Mouse (Mus musculus) midbrain, embryonic 14.5 days (tissue): ENCODE data around the gene 6030468B19Rik. TPM values are rescaled to one million over a fixed set of nuclear protein-coding genes. Genes with fewer than 3 reads are reported as not detected.

Experiments used
- ATAC-seq: fragments of 200-750 bp; cut with Nextera tagmentation; 2 replicates; pipeline ENCODE4 v1.8.0; 2017; ENCODE audit warnings: moderate number of reproducible peaks, moderate library complexity; ENCODE audit not compliant: low FRiP score, low TSS enrichment
- DNase-seq: peaks from one replicate; pipeline ENCODE4 v3.0.0-alpha.2; 2015
- H3K27ac ChIP-seq: fragments of 300-500 bp; sonication (generic); replicated peaks from 2 replicates; pipeline ENCODE4 v1.5.1; 2014; ENCODE audit warnings: mild to moderate bottlenecking, low read depth, low read length, moderate library complexity
- H3K27me3 ChIP-seq: fragments of 300-500 bp; sonication (generic); 2 replicates; pipeline ENCODE4 v1.6.1; 2014; ENCODE audit warnings: low read length, control low read depth, mixed read lengths; ENCODE audit not compliant: control insufficient read depth, insufficient read depth
- H3K36me3 ChIP-seq: fragments of 300-500 bp; sonication (generic); 2 replicates; pipeline ENCODE4 v1.6.1; 2014; ENCODE audit warnings: low read length, control low read depth; ENCODE audit not compliant: control insufficient read depth, insufficient read depth
- H3K4me1 ChIP-seq: fragments of 300-500 bp; sonication (generic); 2 replicates; pipeline ENCODE4 v1.6.1; 2014; ENCODE audit warnings: mild to moderate bottlenecking, antibody characterized with exemption, low read length, control low read depth; ENCODE audit not compliant: control insufficient read depth, insufficient read depth
- H3K4me2 ChIP-seq: fragments of 300-500 bp; sonication (generic); 2 replicates; pipeline ENCODE4 v1.6.1; 2014; ENCODE audit warnings: mild to moderate bottlenecking, low read length, moderate library complexity
- H3K4me3 ChIP-seq: fragments of 300-500 bp; sonication (generic); replicated peaks from 2 replicates; pipeline ENCODE4 v1.5.1; 2014; ENCODE audit warnings: low read depth, low read length
- H3K9ac ChIP-seq: fragments of 300-500 bp; sonication (generic); replicated peaks from 2 replicates; pipeline ENCODE4 v1.6.1; 2014; ENCODE audit warnings: mild to moderate bottlenecking, low read length, moderate library complexity
- H3K9me3 ChIP-seq: fragments of 300-500 bp; sonication (generic); 2 replicates; pipeline ENCODE4 v1.6.1; 2016; ENCODE audit warnings: low read length, control low read depth, mixed read lengths; ENCODE audit not compliant: control insufficient read depth
- WGBS: fragments of 180-500 bp; shearing (Covaris S2); extraction: QIAGEN DNeasy Blood & Tissue Kit; methylation state at CpG from one replicate; pipeline ENCODE4 v1.1.7; 2014; 5-methylcytosine and 5-hydroxymethylcytosine counted together
- polyA plus RNA-seq: library from polyadenylated mRNA; unstranded; fragments of >200 nt; fragmentation: Nextera tagmentation; extraction: Ambion mirVana; gene quantifications from 2 replicates; pipeline ENCODE4 v1.2.1, GENCODE M21; 2014

Gene 6030468B19Rik
- polyA plus RNA-seq, 1 experiment from 2014 or later, result not detected

DNA sequence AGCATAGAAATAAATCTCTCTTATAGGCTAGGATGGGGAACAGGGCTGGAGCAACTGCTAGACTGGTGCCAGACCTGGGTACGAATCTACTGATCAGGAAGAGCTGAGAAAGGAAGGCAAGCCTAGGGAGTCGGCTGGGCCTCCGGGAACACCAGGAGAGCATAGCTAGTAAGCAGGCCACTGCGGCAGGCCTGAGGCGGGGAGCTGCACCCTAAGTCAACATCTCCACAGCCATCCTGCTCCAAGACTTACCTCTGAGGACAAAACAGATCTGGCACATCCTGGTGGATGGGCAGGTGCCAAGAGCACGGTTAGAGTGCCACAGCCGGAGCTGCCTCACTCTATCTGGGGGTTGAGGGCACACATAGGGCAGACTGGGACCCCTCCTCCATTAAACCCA is 22.7 kb downstream of the 6030468B19Rik start:
- Histone ChIP-seq H3K27ac (no peak overlapping the region), H3K27me3 (no peaks in the 10 kb centered on the region), H3K9ac (no peak overlapping the region), H3K36me3 (no peaks in the 10 kb centered on the region; the same call in 1 of the 2 replicates), H3K4me3 (no peak overlapping the region), H3K9me3 (no peaks in the 10 kb centered on the region), H3K4me1 (peaks cover 4% of the 10 kb centered on the region), H3K4me2 (no peak overlapping the region)
- 96% methylated on average over 7 of the region's 7 CpGs for WGBS
- no peak for DNase-seq
- ATAC-seq, result no peak

DNA sequence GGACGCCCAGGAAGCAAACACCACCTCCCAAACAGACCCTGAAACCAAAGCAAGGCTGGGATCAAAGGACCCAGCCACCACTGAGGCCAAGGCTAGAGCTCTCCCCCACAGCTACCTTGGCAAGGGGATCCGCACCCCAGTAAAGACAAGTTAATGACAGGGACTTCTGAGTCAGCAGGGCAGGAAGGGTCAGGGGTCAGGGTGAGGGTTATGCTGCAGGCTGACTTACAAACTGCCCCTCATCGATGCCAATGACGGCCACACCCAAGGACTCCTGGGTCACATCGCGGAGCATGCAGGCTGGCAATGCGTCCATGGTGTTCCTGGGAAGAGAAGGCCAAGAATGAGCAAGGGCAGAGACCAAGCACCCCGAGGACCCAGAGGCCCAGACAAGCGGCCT is 24.4 kb downstream of the 6030468B19Rik start:
- DNase-seq (no peak), ATAC-seq (no peak)
- H3K4me1 ChIP-seq, result peaks cover 17% of the 10 kb centered on the region
- no peak overlapping the region for H3K4me2 ChIP-seq
- no peaks in the 10 kb centered on the region; the same call in 1 of the 2 replicates for H3K36me3 ChIP-seq
- H3K9me3 ChIP-seq, result no peaks in the 10 kb centered on the region
- 94% methylated on average over 9 of the region's 9 CpGs for WGBS
- H3K4me3 ChIP-seq, result no peak overlapping the region
- H3K27ac ChIP-seq, result no peak overlapping the region
- H3K9ac ChIP-seq, result no peak overlapping the region
- H3K27me3 ChIP-seq, result no peaks in the 10 kb centered on the region

DNA sequence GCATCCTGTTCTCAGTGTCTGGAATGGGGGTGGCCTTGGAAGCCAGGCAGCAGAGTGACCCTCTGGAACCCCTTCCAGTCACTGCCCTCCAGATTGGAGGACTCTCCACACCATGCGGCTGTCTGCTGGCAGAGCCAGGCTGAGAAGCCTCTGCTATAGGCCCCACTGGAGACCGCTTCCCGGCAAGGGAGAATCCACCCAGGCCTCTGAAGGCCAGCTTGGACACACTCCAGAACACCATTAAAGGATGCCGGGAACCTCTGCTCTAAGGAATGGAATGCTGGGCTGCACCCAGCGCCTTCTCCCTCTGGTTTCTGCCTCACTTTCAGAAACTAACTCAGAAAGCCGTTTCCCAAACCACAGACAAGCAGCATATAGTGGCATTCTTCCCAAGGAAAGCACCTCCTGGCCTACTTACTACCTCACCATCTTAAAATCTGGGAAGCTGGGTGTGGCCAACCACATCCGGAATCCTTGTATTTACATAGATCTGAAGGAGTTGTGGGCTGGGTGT is 25.3 kb downstream of the 6030468B19Rik start:
- ATAC-seq (no peak), DNase-seq (no peak)
- no peaks in the 10 kb centered on the region for H3K9me3 ChIP-seq
- H3K36me3 ChIP-seq, result no peaks in the 10 kb centered on the region
- H3K4me1 ChIP-seq, result peaks cover 17% of the 10 kb centered on the region
- H3K4me2 ChIP-seq, result no peak overlapping the region
- H3K4me3 ChIP-seq, result no peak overlapping the region
- no peaks in the 10 kb centered on the region for H3K27me3 ChIP-seq
- no peak overlapping the region for H3K9ac ChIP-seq
- 90% methylated on average over 7 of the region's 7 CpGs for WGBS
- no peak overlapping the region for H3K27ac ChIP-seq

DNA sequence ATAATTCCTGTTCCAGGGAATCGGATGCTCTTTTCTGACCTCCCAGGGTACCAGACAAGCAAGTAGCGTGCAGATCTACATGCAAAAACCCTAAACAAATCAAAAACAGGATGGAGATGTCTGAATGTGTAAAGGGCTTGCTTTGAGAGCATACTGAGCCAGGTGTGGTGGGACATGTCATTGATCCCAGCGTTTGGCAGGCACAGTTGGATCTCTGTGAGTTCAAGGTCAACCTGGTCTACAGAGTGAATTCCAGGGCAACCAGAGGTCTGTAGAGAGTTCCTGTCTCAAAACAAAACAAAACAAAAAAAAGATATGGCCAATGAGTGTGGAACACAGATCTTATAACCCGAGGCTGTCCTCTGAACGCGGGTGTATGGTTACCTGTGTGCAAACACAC is 26.0 kb downstream of the 6030468B19Rik start:
- H3K36me3 ChIP-seq, result no peaks in the 10 kb centered on the region
- H3K27me3 ChIP-seq, result no peaks in the 10 kb centered on the region
- no peaks in the 10 kb centered on the region for H3K9me3 ChIP-seq
- H3K9ac ChIP-seq, result no peak overlapping the region
- no peak overlapping the region for H3K4me2 ChIP-seq
- DNase-seq, result no peak
- no peak overlapping the region for H3K4me3 ChIP-seq
- H3K27ac ChIP-seq, result no peak overlapping the region
- peaks cover 17% of the 10 kb centered on the region for H3K4me1 ChIP-seq
- WGBS, result 94% methylated on average over 6 of the region's 6 CpGs
- ATAC-seq, result no peak

DNA sequence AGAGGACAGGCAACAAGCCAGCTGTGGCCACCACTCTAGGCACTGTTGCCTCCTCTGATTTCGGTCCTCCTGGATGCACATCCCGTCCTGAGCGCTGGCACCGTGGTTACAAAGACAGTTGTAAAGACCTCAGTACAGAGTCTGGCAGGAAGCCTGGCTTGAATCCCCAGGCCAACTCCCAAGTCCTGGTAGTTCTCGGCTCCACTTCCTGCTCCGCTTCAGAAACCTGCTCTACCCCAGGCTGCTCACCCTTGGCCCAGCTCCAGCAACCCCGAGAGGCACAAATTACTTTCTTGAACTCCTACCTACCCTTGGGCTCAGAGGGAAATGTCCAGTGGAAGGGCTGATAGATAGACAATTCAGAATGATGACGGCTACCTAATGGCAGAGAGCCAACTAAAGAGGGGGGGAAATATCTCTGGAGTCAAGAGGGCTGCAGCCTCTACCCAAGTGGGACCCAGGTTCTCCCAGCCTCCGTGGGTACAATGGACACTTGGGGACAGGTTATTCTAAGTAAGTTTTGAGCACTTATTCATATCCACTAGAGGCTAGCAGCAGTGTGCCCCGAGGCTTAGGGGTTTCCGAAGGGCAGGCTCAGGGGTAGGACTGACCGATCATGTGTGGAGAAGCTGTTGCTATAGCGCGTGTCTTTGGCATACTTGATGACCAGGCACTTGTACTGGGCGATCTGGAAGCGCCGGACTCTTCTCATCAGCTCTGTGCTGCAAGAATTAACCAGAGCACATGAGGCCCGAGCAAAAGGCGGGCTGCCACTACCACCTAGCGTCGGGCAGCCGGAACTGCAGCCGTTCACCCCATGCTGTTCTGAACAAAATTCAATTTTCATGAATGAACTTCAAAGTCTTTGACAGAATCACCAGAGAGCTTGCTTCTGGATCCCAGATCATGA is 26.9 kb downstream of the 6030468B19Rik start:
- Histone ChIP-seq H3K27me3 (no peaks in the 10 kb centered on the region), H3K36me3 (no peaks in the 10 kb centered on the region), H3K4me1 (peaks cover 17% of the 10 kb centered on the region), H3K4me2 (peak overlapping the region; percentile 79), H3K27ac (no peak overlapping the region), H3K9ac (0 out of 2 replicates have a peak overlapping the region, but pooled peaks have one; percentile 29), H3K4me3 (peak overlapping the region; percentile 37), H3K9me3 (no peaks in the 10 kb centered on the region)
- DNase-seq (peak; percentile 91), ATAC-seq (peak; percentile 66; the same call in 1 of the 2 replicates)
- WGBS, result 21% methylated on average over 23 of the region's 23 CpGs

DNA sequence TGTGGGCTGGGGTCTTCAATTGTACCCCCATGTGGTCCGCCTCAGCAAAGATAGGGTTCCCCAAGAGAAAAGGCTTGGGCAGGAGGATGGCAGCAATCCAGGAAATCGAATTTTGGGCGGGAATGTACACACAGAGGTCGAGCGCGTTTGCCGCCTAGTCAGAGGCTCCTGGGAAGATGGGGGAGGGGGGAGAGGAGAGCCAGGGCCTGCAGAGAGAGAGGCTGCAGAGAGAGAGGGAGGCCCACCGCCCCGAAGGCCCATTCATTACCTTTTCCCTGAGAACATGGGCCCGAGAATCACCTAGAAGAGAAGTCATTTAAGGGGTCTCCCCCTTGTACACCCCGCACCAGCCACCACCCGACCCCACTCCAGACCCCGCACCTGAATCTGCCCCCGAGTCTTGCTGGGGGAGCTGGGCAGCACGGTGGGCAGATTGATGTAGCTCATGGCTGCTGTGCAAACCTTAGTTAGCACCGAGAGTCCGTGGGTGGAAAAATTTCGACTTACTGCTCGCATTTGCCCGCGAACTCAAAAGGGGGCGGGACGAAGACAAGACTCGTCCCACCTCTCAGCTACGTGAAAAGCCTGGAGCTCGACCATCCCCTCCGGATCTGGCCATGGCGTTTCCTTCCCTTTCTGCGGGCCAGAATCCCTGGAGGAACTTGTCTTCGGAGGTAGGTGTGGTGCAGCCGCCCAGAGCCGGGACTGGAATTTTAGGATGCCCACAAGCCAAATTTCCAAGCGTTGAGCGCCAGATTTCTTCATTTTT is 28.1 kb downstream of the 6030468B19Rik start, which contains the start of the genes Afmid and Tk1:
Gene Afmid (plus strand): TSS at position 592 of the 769 bp plus-strand sequence.
Gene Tk1 (minus strand): TSS at position 760 of the 769 bp plus-strand sequence.
- Histone ChIP-seq H3K27ac (peak within 1 kb of the TSS; percentile 41), H3K9ac (peak within 1 kb of the TSS; percentile 57), H3K9me3 (no peaks in the 10 kb centered on the region), H3K4me2 (peak within 1 kb of the TSS; percentile 79), H3K36me3 (no peaks in the 10 kb centered on the region), H3K4me1 (peaks cover 17% of the 10 kb centered on the region), H3K27me3 (no peaks in the 10 kb centered on the region), H3K4me3 (peak within 1 kb of the TSS; percentile 37)
- WGBS, result under 1% methylated on average over 34 of the region's 34 CpGs
- peak; percentile 82 for DNase-seq
- 0 out of 2 replicates have a peak, but pooled peaks have one; percentile 53 for ATAC-seq

DNA sequence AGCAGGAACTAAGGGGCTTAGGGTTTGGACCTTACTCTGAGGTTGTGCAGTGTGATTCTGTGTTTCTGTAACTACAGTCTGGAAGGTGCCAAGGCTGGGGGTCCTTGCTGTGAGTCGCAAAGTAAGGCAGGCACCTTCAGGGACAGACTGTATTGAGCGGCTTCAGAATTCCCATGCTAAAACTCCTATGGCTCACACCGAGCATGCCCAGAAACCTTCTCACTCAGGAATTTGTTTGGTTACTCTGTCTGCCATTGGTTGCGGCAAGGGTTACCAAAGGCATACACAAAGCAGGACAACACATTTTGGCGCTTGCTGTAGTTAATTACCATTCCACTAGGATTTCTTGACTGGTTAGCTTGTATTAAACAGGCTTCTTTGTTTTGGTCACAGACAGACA is 28.7 kb downstream of the 6030468B19Rik start:
- no peaks in the 10 kb centered on the region for H3K27me3 ChIP-seq
- H3K4me3 ChIP-seq, result peak overlapping the region; percentile 37
- H3K4me1 ChIP-seq, result peaks cover 17% of the 10 kb centered on the region
- no peaks in the 10 kb centered on the region for H3K36me3 ChIP-seq
- peak; percentile 35 for DNase-seq
- peak overlapping the region; percentile 57 for H3K9ac ChIP-seq
- H3K27ac ChIP-seq, result peak overlapping the region; percentile 41
- peak overlapping the region; percentile 79 for H3K4me2 ChIP-seq
- no peak for ATAC-seq
- WGBS, result 6% methylated on average over 5 of the region's 5 CpGs
- no peaks in the 10 kb centered on the region for H3K9me3 ChIP-seq

DNA sequence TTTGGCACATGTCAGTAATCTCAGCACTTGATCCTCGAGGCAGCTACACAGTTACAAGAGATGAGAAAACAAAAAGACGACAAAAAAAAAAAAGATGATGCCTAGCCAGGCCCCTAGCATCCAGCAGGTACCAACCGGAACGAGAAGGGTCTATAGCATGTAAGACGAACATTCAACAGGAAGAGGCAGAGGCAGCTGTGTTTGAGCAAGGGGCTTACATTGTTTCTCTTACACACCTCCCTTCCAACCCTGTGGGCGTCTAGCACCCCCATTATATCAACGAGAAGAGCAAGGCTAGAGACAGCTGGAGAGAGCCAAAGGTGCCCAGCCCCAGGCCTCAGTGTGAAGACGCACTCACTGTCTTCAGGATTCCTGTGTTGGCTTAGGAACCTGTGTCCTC is 29.5 kb downstream of the 6030468B19Rik start:
- H3K4me3 ChIP-seq, result no peak overlapping the region
- peaks cover 17% of the 10 kb centered on the region for H3K4me1 ChIP-seq
- ATAC-seq (no peak), DNase-seq (no peak)
- 73% methylated on average over 8 of the region's 8 CpGs for WGBS
- no peak overlapping the region for H3K4me2 ChIP-seq
- H3K27me3 ChIP-seq, result no peaks in the 10 kb centered on the region
- no peak overlapping the region for H3K27ac ChIP-seq
- no peaks in the 10 kb centered on the region for H3K36me3 ChIP-seq
- no peaks in the 10 kb centered on the region for H3K9me3 ChIP-seq
- H3K9ac ChIP-seq, result no peak overlapping the region
